Mouse (Mus musculus) left cerebral cortex, postnatal 25 days (tissue): ENCODE results near the gene Pkd1l1. TPM values are rescaled to one million over a fixed set of nuclear protein-coding genes. Genes with fewer than 3 reads are reported as not detected.

Experiments used
- DNase-seq, 2 experiments: peaks; one replicate each; pipeline ENCODE4 v3.0.0; 2022; ENCODE audit warnings: low spot score in 2 of 2, mixed read lengths in 1 of 2
- intact Hi-C: fragments of 180-260 bp; cut with DNase I; formaldehyde crosslinking; loops from one replicate; pipeline ENCODE4 v1.15.1; 2025
- total RNA-seq, 2 experiments: library from RNA; stranded (reverse); gene quantifications; 2 replicates each; pipeline ENCODE4 v1.2.3; 2021

The Pkd1l1 gene
- not detected for total RNA-seq

DNA sequence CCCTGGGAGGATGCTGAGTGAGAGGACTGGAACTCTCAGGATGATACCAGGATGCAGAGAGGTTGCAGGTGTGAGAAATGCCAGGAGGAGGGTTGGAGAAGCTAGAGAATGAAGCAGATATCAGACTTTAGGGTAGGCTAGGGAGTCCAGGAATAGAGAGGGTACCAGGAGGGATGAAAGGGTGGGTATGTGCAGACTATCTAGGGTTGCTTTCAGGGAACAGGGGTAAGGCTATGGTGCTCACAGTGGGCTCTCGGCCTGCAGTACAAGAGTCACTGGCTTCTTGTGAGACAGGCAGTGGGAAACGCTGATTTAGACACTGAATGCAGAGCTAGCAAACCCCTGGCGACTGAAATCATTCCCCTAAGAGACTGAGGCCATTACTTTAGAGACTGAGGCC, at the start of gene Pkd1l1:
Pkd1l1 (minus strand) TSS at position 101 of the 400 bp plus-strand sequence.
- no peak for DNase-seq
- intact Hi-C loops, result no loop called here

GRCm38 (mm10) chr11:9020207-9020606, 47.1 kb upstream of the Pkd1l1 start:
- intact Hi-C loops, result no loop called here
- no peak for DNase-seq

- intact Hi-C loops, result no loop called here
- DNase-seq, result no peak
Measured at GRCm38 (mm10) chr11:9018491-9019267, 45.6 kb upstream of the Pkd1l1 start.

DNA sequence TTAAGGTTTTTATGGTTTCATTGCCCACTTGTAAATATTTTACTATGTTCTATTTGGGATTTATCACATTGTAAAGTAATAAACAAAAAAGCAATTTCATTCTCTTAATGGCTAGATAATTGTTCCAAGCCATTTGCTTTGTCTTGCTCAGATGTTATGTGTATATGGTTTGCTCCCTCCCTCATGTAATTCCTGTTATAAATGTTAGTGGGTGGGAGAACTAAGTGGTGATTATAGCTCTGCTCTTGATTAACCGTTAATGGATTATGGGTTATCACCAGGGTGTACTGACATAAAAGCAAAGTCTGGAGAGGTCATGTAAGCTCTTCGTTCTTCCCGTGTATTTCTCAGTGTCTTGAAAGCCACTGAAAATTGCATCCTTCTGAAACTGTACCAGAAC, 41.7 kb upstream of the Pkd1l1 start:
- intact Hi-C loops, result loop anchor here (5.0 kb wide), 1 partner anchor 103 kb away; the partner anchor contains the start of gene Upp1
- DNase-seq, result no peak

DNA sequence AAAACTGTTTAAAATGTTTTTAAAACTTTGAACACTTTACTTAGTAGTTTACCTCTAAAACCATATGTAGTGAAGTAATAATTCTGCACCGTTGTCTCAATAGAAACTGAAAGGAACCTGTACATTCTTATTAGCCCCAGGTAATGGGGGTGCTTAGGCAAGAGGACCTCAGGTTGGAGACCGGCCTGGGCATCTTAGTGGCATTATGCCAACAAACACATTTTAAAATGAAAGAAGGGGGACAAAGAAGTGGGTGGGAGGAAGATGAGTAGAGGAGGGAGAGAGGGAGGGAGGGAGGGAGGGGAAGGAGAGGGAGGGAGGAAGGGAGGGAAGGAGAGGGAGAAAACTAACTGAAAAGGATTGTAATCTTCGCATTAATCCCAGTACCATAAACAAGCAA, 38.3 kb upstream of the Pkd1l1 start:
- no peak for DNase-seq
- intact Hi-C loops, result loop anchor here (5.0 kb wide), 1 partner anchor 106 kb away; the partner anchor contains the start of gene Upp1

DNA sequence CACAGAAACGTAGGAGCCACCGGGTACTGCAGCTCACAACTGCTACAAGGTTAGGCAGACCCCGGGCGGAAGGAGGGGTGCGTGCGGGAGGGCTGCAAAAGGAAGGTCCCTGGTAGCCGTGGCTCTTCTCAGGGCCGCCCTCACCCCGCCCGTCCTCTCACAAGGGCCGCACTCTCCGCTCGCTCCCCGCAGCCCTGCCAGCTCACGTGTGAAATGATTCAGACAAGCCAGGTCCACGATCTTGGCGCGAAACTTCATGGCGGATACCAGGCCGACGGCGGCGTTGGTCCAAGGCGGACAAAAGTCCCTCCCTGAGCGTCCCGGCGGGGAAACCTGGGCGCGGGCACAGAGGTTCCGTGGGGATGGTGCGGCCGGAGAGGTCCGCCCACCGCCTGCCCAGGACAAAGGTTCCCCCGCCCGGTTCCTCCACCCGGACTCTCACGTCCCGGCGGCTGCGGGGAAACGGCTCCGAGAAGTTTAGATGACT, 37.8 kb upstream of the Pkd1l1 start, which contains the start of gene Hus1:
Hus1 (minus strand) TSS at position 339 of the 487 bp plus-strand sequence.
- intact Hi-C loops, result loop anchor here (5.0 kb wide), 1 partner anchor 106 kb away; the partner anchor contains the start of gene Upp1
- peak; percentile 76 to 78 for DNase-seq

DNA sequence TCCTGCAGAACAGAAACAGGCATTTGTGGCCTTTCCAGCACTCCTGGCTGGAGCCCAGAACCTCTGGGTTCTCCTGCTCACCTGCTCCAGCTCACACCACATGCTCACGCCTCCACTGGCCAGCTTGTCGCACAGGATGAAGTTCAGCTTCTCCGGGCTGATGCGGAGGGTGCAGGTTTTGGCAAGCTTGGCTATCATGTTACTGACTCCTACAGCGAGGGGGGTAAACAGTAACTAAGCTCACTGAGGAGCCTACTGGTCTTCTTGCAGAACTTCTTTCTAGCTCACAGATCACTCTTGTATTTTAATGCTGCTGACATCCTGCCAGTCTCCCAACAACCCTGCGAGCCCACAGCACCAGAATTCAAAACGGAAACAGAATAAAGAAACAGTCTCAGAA, 37.4 kb upstream of the Pkd1l1 start:
- intact Hi-C loops, result loop anchor here (5.0 kb wide), 1 partner anchor 107 kb away; the partner anchor contains the start of gene Upp1
- no peak for DNase-seq

- no peak for DNase-seq
- intact Hi-C loops, result no loop called here
Measured at GRCm38 (mm10) chr11:9008761-9009160, 35.7 kb upstream of the Pkd1l1 start.

GRCm38 (mm10) chr11:8988084-8988483, 15.0 kb upstream of the Pkd1l1 start:
- peak in 1 of 2 experiments; percentile 11 for DNase-seq
- intact Hi-C loops, result no loop called here

- intact Hi-C loops, result no loop called here
Measured at GRCm38 (mm10) chr11:8986058-8986457, 13.0 kb upstream of the Pkd1l1 start.

DNA sequence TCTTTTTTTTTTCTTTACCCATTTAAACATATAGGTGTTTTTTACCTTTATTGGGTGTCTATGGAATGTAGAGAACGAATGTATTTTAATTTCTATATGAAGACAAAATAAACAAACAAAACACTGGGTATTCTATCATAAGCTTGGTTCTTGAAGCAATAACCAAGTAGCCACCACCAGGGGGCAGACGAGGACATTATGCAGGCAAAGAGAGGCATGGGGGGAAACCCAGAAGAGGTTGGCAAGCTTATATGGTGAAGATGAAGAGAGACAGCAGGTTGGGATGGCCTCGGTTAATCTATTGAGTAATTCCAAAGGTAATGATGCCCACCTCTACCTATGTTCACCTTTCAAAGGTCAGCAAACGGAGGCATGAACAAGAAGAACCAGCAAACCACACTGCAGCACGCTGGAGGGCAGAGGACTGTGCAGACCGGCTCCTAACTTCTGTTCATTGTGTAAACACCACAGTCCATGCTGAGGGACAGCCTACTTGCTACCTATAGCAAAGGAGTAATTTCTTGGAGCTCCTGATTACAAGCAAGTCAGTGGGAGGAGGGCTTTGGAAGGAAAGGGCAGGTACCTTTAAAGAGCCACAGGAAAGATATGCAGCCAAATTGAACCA, 10.3 kb upstream of the Pkd1l1 start:
- intact Hi-C loops, result loop anchor here (1.0 kb wide), 1 partner anchor 153 kb away; no protein-coding TSS in a partner anchor

More at GRCm38 (mm10) chr11:8986058-8986457, 13.0 kb upstream of the Pkd1l1 start:
- DNase-seq, result no peak

DNA sequence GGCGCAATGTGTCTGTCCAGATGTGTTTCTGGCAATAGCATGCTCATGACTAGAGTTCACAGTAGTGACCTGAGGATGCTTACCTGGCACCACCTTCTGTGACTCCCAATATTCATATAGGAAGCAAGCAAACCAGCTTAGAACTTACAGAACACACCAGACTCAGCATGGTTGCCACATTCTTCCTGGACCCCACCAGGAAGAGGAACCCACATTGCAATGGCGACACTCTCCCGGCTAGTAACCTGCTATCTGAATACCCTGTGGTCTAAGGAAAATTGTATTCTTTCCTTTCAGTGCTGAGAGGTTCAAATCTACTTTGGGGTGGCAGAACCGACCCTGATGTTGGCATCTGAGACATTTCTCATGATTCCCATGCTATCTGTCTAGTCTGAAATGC, 5.1 kb upstream of the Pkd1l1 start:
- DNase-seq, result no peak
- intact Hi-C loops, result no loop called here

More for the DNA sequence above, 10.3 kb upstream of the Pkd1l1 start:
- DNase-seq, result peak; percentile 59 to 64

DNA sequence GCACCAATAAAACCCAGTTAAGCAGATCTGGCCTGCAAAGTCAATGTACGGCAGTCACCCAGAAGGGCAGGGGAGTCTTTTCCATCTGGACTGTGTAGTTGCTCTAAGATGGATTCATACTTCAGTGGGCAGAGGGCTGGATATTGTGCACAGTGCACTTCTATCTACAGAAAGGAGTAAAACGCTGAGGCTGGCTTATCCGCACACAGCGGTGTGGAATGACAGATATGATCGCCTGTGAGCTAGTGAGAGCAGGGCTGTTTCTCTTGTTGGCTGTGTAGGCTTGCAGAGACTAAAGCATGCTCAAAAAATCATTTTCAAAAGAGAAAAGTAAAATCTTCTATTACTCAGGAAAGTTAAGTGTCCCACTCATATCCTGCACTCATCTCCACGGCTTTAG, 973 bp downstream of the Pkd1l1 start:
- intact Hi-C loops, result no loop called here

DNA sequence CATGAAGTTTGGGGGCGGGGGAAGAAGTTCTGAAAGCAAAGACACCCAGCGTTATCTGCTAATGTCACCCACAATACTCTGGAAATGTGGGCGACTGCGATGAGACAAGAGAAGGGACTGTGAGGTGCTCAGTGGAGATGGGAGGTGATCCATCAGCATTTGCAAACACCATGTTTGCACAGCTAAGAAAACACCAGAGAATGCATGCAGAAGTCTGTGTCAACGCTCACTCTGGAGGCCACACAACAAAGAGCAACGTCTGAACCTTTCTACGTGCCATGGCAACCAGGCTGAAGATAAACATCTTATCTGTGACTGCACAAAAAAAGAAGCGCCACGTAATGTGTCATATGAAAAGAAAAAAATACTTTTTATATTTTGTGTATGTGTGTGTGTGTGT, 2.6 kb downstream of the Pkd1l1 start:
- DNase-seq, result no peak
- intact Hi-C loops, result no loop called here

More for the DNA sequence above, 973 bp downstream of the Pkd1l1 start:
- DNase-seq, result no peak

- no peak for DNase-seq
- intact Hi-C loops, result no loop called here
Measured at GRCm38 (mm10) chr11:8968094-8968493, 5.0 kb downstream of the Pkd1l1 start.

DNA sequence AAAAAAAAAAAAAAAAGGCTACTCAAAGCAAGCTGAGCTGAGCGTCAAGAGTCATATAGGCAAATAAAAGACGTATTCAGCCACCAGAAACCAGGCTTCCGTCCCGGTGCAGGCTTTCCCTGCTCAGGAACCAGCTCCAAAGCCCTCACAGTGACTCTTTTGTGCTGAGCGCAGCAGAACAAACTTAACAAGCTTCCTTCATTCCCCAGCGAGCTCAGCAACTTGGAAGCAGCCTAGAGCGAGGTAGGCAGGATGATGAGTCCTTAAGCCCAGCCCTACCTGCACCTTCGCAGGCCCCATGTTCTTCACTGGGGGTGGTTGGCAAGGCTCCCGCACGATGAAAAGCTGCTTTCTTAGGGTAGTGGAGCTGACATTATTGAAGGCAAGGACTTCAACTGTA, 14.5 kb downstream of the Pkd1l1 start:
- DNase-seq, result peak; percentile 16 to 51
- intact Hi-C loops, result loop anchor here (1.0 kb wide), 1 partner anchor 424 kb away; no protein-coding TSS in a partner anchor

DNA sequence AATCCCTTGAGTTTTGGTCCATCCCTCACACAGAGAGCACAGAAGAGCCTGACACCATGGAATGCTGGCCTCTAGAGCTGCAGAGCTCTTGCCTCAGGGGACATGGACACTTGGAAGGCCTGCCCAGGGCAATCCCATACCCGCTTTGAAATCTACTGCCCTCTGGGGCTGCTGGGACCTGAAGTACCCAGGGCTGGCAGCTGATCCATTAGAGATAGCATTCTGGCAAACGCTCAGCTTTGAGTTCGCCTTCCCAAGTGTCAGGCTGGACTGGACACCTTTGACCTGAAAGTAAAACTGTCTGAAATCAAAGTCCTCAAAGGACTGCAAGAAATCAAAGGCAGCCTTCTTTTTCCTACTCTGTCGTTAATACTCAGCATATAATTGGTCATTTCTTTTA, 15.0 kb downstream of the Pkd1l1 start:
- intact Hi-C loops, result loop anchor here (1.0 kb wide), 1 partner anchor 424 kb away; no protein-coding TSS in a partner anchor
- DNase-seq, result no peak

- intact Hi-C loops, result no loop called here
- DNase-seq, result no peak
Measured at GRCm38 (mm10) chr11:8957023-8957422, 16.0 kb downstream of the Pkd1l1 start.

GRCm38 (mm10) chr11:8955678-8956077, 17.4 kb downstream of the Pkd1l1 start:
- intact Hi-C loops, result loop anchor here (1.0 to 2.0 kb wide), 2 partner anchors 420 to 531 kb away; no protein-coding TSS in a partner anchor
- DNase-seq, result peak; percentile 14 to 26

GRCm38 (mm10) chr11:8949765-8950430, 23.2 kb downstream of the Pkd1l1 start:
- peak in 1 of 2 experiments; percentile 40 for DNase-seq
- intact Hi-C loops, result loop anchor here (2.0 kb wide), 1 partner anchor 87 kb away; no protein-coding TSS in a partner anchor
